In genomic region chr8:75119287-75119686, GRCm38 (mm10) we compare ENCODE assay signal across 20 mouse cellular contexts.
"Had no signal": no experiment of that assay in that cellular context is flagged by ENCODE, and none has a peak within 500 bp of the region (broad histone marks: within the 10 kb centered on the region; RNA-seq: fewer than 3 reads in every experiment).

No protein-coding gene starts in this region.

- DNase-seq: lung, adult 18-20 months; lung, embryonic 14.5 days; lung, postnatal 10 days; lung, postnatal 4 days; midbrain, embryonic 14.5 days; retina, postnatal 1 day; right cerebral cortex, adult 18-20 months; right cerebral cortex, postnatal 25 days; right cerebral cortex, postnatal 4 days; spleen, adult 18-20 months; thymus, adult 18-20 months; thymus, postnatal 25 days; thymus, postnatal 4 days had no signal

- H3K27me3 ChIP-seq: liver, embryonic 15.5 days; midbrain, embryonic 12.5 days; neural tube, embryonic 13.5 days; neural tube, embryonic 15.5 days had no signal

- H3K9ac ChIP-seq: liver, embryonic 15.5 days; lung, embryonic 14.5 days; midbrain, embryonic 12.5 days; neural tube, embryonic 13.5 days; neural tube, embryonic 15.5 days had no signal

- ATAC-seq: midbrain, embryonic 16.5 days had no signal

- H3K27ac ChIP-seq: liver, embryonic 15.5 days; midbrain, embryonic 10.5 days; midbrain, embryonic 12.5 days; neural tube, embryonic 13.5 days; neural tube, embryonic 15.5 days had no signal

- H3K9me3 ChIP-seq: liver, embryonic 15.5 days; midbrain, embryonic 10.5 days; midbrain, embryonic 12.5 days; neural tube, embryonic 13.5 days; neural tube, embryonic 15.5 days had no signal

- H3K4me2 ChIP-seq: liver, embryonic 15.5 days; lung, embryonic 14.5 days; midbrain, embryonic 12.5 days; neural tube, embryonic 13.5 days; neural tube, embryonic 15.5 days had no signal

- H3K4me3 ChIP-seq: liver, embryonic 15.5 days; midbrain, embryonic 10.5 days; midbrain, embryonic 12.5 days; myocyte; neural tube, embryonic 13.5 days; neural tube, embryonic 15.5 days had no signal

- H3K4me1 ChIP-seq: midbrain, embryonic 10.5 days; midbrain, embryonic 12.5 days; neural tube, embryonic 13.5 days; neural tube, embryonic 15.5 days had no signal
